Mouse (Mus musculus) CD8-positive naive resting alpha-beta T cell, adult 57 days (primary cell): ENCODE measurements around the gene Vmn1r130. TPM values are rescaled to one million over a fixed set of nuclear protein-coding genes. Genes with fewer than 3 reads are reported as not detected.

Experiments
- total RNA-seq: library from RNA; stranded (reverse); gene quantifications from one replicate; pipeline ENCODE4 v1.2.4, GENCODE M21; 2023

The Vmn1r130 gene
- not detected for total RNA-seq

GRCm38 (mm10) chr7:21511480-21511879 is at the start of gene Vmn1r130:
Gene Vmn1r130, plus strand, starts transcription at chr7:21511780.

GRCm38 (mm10) chr7:21545990-21546389 is 34.4 kb downstream of the Vmn1r130 start, which contains the start of gene Vmn1r131:
Gene Vmn1r131, minus strand, starts transcription at chr7:21546090.

Other genes with a start within 250 kb of the Vmn1r130 start
- gene Vmn1r125, start 239.6 kb upstream of the Vmn1r130 start, total RNA-seq = not detected
- not detected for gene Vmn1r126, start 210.3 kb upstream of the Vmn1r130 start, total RNA-seq
- gene Vmn1r127, start 191.9 kb upstream of the Vmn1r130 start, total RNA-seq = not detected
- not detected for gene Vmn1r128, start 162.4 kb upstream of the Vmn1r130 start, total RNA-seq
- gene Vmn1r129, start 150.5 kb upstream of the Vmn1r130 start, total RNA-seq = not detected
- not detected for gene Gm6882, start 79.0 kb upstream of the Vmn1r130 start, total RNA-seq
- not detected for gene Vmn1r131, start 34.3 kb downstream of the Vmn1r130 start, total RNA-seq
- gene Vmn1r132, start 102.3 kb downstream of the Vmn1r130 start, total RNA-seq = not detected
- gene Gm4175, start 249.7 kb downstream of the Vmn1r130 start, total RNA-seq = not detected